Mouse (Mus musculus): ENCODE measurements around the gene Cntrob. TPM values are rescaled to one million over a fixed set of nuclear protein-coding genes. Genes with fewer than 3 reads are reported as not detected.
A peak's percentile ranks its signal among the peaks of the same experiment; 100 is the strongest.

The Cntrob gene
- polyA plus RNA-seq, 1 experiment from 2014 or later = 16.2 TPM

DNA sequence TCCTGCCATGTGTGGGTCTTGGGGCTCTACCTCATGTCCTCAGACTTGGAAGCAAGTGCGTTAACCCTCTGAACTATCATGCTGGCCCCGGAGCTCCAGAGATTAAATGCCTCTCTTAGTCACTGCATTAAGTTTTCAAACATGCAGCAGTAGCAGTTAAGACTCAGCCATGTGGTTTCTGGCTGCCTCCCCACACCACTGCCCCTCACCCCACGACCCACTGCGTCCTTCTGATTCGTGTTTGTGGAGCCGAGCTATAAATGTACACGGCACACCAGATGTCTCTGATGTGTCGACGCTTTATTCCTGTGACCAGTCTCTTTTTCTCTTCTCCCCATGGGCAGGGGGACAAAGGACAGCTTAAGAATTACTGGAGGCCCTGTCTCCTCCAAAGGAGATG, 70.4 kb downstream of the Cntrob start:
- H3K4me3 ChIP-seq (ENCODE audit: low read length) = peak overlapping the region; percentile 17; the same call in 1 of the 2 replicates
- H3K36me3 ChIP-seq (ENCODE audit: control insufficient read depth, insufficient read depth) = no peaks in the 10 kb centered on the region
- 18% methylated on average over 9 of the region's 9 CpGs for WGBS
- H3K27ac ChIP-seq (ENCODE audit: low read length) = peak overlapping the region; percentile 75
- peak overlapping the region; percentile 62 for H3K9ac ChIP-seq (ENCODE audit: low read length)
- ATAC-seq (replicated peaks; ENCODE audit: extremely low read depth, insufficient read depth, low FRiP score) = peak; percentile 42; the same call in 1 of the 2 replicates
- H3K4me2 ChIP-seq (ENCODE audit: low read depth, low read length) = peak overlapping the region; percentile 56
- H3K4me1 ChIP-seq (ENCODE audit: control insufficient read depth, insufficient read depth, low read length) = 0 out of 2 replicates have a peak, but pooled peaks cover 6% of the 10 kb centered on the region
- no peaks in the 10 kb centered on the region for H3K9me3 ChIP-seq (replicated peaks; ENCODE audit: control insufficient read depth, low read length)
- H3K27me3 ChIP-seq (ENCODE audit: control insufficient read depth, insufficient read depth, low read length) = no peaks in the 10 kb centered on the region

DNA sequence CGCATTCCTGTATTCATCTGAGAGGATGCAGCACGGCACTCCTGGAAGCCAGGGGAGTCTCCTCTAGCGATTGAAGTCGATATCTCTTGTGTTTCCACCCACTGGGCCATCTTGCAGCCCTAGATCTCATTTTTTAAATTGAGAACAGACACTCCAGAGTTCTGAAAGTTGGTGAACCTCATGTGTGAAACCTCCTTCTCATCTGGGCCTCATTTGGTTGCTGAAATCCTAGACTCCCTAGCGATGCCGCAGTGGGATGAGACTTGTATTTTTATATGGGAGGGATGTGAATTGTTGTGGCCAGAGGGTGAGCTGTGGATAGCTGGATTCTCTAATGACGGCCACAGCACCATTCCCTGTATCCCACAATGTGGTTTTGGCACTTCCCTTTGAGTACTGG, 71.6 kb downstream of the Cntrob start:
- H3K4me3 ChIP-seq (ENCODE audit: low read length) = no peak overlapping the region
- H3K36me3 ChIP-seq (ENCODE audit: control insufficient read depth, insufficient read depth) = no peaks in the 10 kb centered on the region
- H3K9me3 ChIP-seq (replicated peaks; ENCODE audit: control insufficient read depth, low read length) = no peaks in the 10 kb centered on the region
- no peaks in the 10 kb centered on the region for H3K27me3 ChIP-seq (ENCODE audit: control insufficient read depth, insufficient read depth, low read length)
- WGBS = 80% methylated on average over 7 of the region's 7 CpGs
- no peak for ATAC-seq (replicated peaks; ENCODE audit: extremely low read depth, insufficient read depth, low FRiP score)
- no peak overlapping the region for H3K9ac ChIP-seq (ENCODE audit: low read length)
- H3K27ac ChIP-seq (ENCODE audit: low read length) = no peak overlapping the region
- H3K4me2 ChIP-seq (ENCODE audit: low read depth, low read length) = no peak overlapping the region
- 0 out of 2 replicates have a peak, but pooled peaks cover 6% of the 10 kb centered on the region for H3K4me1 ChIP-seq (ENCODE audit: control insufficient read depth, insufficient read depth, low read length)

DNA sequence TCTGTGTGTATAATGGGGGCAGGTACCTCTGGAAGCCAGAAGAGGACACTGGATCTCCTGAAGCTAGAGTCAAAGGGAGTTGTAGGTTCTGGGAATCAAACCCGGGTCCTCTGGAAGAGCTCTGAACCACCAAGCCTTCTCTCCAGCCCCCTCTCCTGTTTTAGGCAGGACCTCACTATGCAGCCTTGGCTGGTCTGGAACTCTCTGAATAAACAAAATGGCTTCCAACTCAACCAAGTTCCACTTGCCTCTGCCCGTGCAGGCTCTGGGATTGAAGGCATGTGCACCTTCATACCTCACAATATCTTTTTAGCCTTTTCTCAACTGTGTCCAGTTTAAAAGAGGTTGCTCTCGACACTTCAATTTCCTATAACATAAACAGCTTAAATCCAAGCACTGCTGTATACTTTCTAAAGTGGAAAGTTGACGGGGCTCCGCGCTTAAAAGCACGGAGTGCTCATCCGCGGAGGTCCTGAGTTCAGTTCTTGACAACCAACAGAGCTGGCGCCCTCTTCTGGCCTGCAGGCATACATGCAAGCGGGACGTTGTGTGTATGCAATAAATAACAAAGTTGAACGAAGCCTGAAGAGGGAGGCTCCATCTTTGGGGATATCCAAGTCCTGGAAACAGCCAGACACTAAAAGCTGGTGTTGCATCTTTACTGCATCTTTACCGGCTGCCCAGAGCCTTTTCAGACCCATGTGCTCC, 72.3 kb downstream of the Cntrob start:
- Histone ChIP-seq H3K9ac (ENCODE audit: low read length) (no peak overlapping the region), H3K4me1 (ENCODE audit: control insufficient read depth, insufficient read depth, low read length) (peaks cover 10% of the 10 kb centered on the region), H3K9me3 (replicated peaks; ENCODE audit: control insufficient read depth, low read length) (no peaks in the 10 kb centered on the region), H3K36me3 (ENCODE audit: control insufficient read depth, insufficient read depth) (no peaks in the 10 kb centered on the region), H3K4me3 (ENCODE audit: low read length) (no peak overlapping the region), H3K27ac (ENCODE audit: low read length) (no peak overlapping the region), H3K27me3 (ENCODE audit: control insufficient read depth, insufficient read depth, low read length) (no peaks in the 10 kb centered on the region), H3K4me2 (ENCODE audit: low read depth, low read length) (no peak overlapping the region)
- ATAC-seq (replicated peaks; ENCODE audit: extremely low read depth, insufficient read depth, low FRiP score) = no peak
- 58% methylated on average over 14 of the region's 14 CpGs for WGBS

DNA sequence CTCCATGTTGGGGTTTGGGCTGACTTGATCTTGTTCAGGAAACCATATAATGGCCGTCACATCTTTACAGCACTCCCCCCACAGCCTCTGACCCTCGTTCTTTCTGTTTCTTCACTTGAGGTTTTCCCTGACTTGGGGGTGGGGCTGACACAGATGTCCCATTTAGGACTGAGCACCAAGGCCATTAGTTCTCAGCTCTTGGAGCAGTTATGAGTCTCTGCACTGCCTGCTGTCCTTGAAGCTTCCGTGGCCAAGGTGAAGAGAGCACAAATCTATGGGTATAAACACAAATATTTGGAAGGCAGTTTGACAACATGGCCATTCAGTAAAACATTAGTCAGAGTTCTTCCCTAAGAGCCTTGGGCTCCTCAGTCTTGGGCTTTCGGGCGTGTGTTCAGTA, 73.5 kb downstream of the Cntrob start:
- Histone ChIP-seq H3K9ac (ENCODE audit: low read length) (no peak overlapping the region), H3K27ac (ENCODE audit: low read length) (no peak overlapping the region), H3K4me3 (ENCODE audit: low read length) (no peak overlapping the region), H3K4me1 (ENCODE audit: control insufficient read depth, insufficient read depth, low read length) (peaks cover 11% of the 10 kb centered on the region), H3K9me3 (replicated peaks; ENCODE audit: control insufficient read depth, low read length) (no peaks in the 10 kb centered on the region), H3K4me2 (ENCODE audit: low read depth, low read length) (no peak overlapping the region), H3K36me3 (ENCODE audit: control insufficient read depth, insufficient read depth) (no peaks in the 10 kb centered on the region), H3K27me3 (ENCODE audit: control insufficient read depth, insufficient read depth, low read length) (no peaks in the 10 kb centered on the region)
- WGBS = 81% methylated on average over 5 of the region's 5 CpGs
- ATAC-seq (replicated peaks; ENCODE audit: extremely low read depth, insufficient read depth, low FRiP score) = no peak

Other genes starting within 250 kb of the Cntrob start
- 84.1 and 91.1 TPM in 2 replicates for gene Vamp2, start 235.3 kb downstream of the Cntrob start, polyA plus RNA-seq (2015; fragmentation: Nextera tagmentation; extraction: Ambion mirVana)
- gene Per1, start 228.6 kb downstream of the Cntrob start, polyA plus RNA-seq (2015; fragmentation: Nextera tagmentation; extraction: Ambion mirVana) = 19.6 and 21.9 TPM in 2 replicates
- gene Hes7, start 203.4 kb downstream of the Cntrob start, polyA plus RNA-seq (2015; fragmentation: Nextera tagmentation; extraction: Ambion mirVana) = 0.50 TPM in 2 replicates
- 0.41 and 0.72 TPM in 2 replicates for gene 9130213A22Rik, start 201.2 kb downstream of the Cntrob start, polyA plus RNA-seq (2015; fragmentation: Nextera tagmentation; extraction: Ambion mirVana)
- 0.08 and 0.26 TPM in 2 replicates for gene Aloxe3, start 197.9 kb downstream of the Cntrob start, polyA plus RNA-seq (2015; fragmentation: Nextera tagmentation; extraction: Ambion mirVana)
- gene Alox12b, start 166.8 kb downstream of the Cntrob start, polyA plus RNA-seq (2015; fragmentation: Nextera tagmentation; extraction: Ambion mirVana) = not detected in 2 replicates
- 1.7 TPM in 2 replicates for gene Alox8, start 125.9 kb downstream of the Cntrob start, polyA plus RNA-seq (2015; fragmentation: Nextera tagmentation; extraction: Ambion mirVana)
- 0.05 and 0.10 TPM in 2 replicates for gene Gucy2e, start 86.7 kb downstream of the Cntrob start, polyA plus RNA-seq (2015; fragmentation: Nextera tagmentation; extraction: Ambion mirVana)
- 176 and 179 TPM in 2 replicates for gene Trappc1, start 205 bp upstream of the Cntrob start, polyA plus RNA-seq (2015; fragmentation: Nextera tagmentation; extraction: Ambion mirVana)
- gene Kcnab3, start 2.5 kb upstream of the Cntrob start, polyA plus RNA-seq (2015; fragmentation: Nextera tagmentation; extraction: Ambion mirVana) = 0.79 and 1.2 TPM in 2 replicates
- 6.5 TPM in 2 replicates for gene Rnf227, start 16.7 kb upstream of the Cntrob start, polyA plus RNA-seq (2015; fragmentation: Nextera tagmentation; extraction: Ambion mirVana)
- 13.3 and 19.8 TPM in 2 replicates for gene Chd3, start 45.6 kb upstream of the Cntrob start, polyA plus RNA-seq (2015; fragmentation: Nextera tagmentation; extraction: Ambion mirVana)
- gene Naa38, start 71.7 kb upstream of the Cntrob start, polyA plus RNA-seq (2015; fragmentation: Nextera tagmentation; extraction: Ambion mirVana) = 134 and 135 TPM in 2 replicates
- 25.4 and 27.6 TPM in 2 replicates for gene Cyb5d1, start 71.9 kb upstream of the Cntrob start, polyA plus RNA-seq (2015; fragmentation: Nextera tagmentation; extraction: Ambion mirVana)
- gene Tmem88, start 74.5 kb upstream of the Cntrob start, polyA plus RNA-seq (2015; fragmentation: Nextera tagmentation; extraction: Ambion mirVana) = 39.6 and 45.2 TPM in 2 replicates
- 17.3 and 18.2 TPM in 2 replicates for gene Kdm6b, start 89.9 kb upstream of the Cntrob start, polyA plus RNA-seq (2015; fragmentation: Nextera tagmentation; extraction: Ambion mirVana)
- 0.17 and 0.62 TPM in 2 replicates for gene Dnah2, start 225.3 kb upstream of the Cntrob start, polyA plus RNA-seq (2015; fragmentation: Nextera tagmentation; extraction: Ambion mirVana)
- gene Efnb3, start 236.4 kb upstream of the Cntrob start, polyA plus RNA-seq (2015; fragmentation: Nextera tagmentation; extraction: Ambion mirVana) = 49.9 and 57.0 TPM in 2 replicates

Data from heart, embryonic 16.5 days (tissue).